Mouse (Mus musculus) spleen, adult 2 months (tissue): ENCODE results near the gene Sepsecs.

ENCODE experiments used
- CTCF ChIP-seq: fragments of 200-500 bp; IDR thresholded peaks from 2 replicates; pipeline ENCODE4 v1.5.1; 2011; ENCODE audit warnings: mild to moderate bottlenecking, inconsistent platforms; ENCODE audit not compliant: insufficient read depth, insufficient read length, insufficient replicate concordance; ENCODE audit errors: extremely low read depth
- POLR2A ChIP-seq: fragments of 200-500 bp; IDR thresholded peaks from 2 replicates; pipeline ENCODE4 v1.6.1; 2011; ENCODE audit warnings: low read depth, low read length, inconsistent platforms

GRCm38 (mm10) chr5:52626092-52626491, 43.4 kb downstream of the Sepsecs start:
- no peak for TF ChIP-seq CTCF
- no peak for TF ChIP-seq POLR2A
